Mouse (Mus musculus): ENCODE results near the gene Stard13.

The Stard13 gene

DNA sequence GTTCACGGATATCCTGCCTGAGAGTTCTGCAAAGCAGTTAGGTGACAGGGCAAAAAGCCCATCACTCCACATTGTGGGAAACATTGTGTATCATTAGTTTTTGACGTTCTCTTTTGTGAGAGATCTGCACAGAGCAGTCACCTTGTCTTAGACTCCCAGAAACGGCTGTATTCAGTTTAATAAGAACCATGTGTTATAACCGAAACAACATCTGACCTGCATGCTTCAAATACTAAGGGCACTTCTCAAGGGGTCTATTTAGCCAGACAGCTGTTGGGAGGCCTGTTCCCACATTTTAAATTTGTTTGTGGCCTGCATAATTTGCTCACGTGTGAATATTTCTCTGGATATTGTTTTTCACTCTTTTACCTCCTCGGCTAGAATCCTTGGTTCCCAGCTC lies 162.7 kb downstream of the Stard13 start:
- ATAC-seq (ENCODE audit: insufficient number of reproducible peaks, low FRiP score, low TSS enrichment), result no peak

DNA sequence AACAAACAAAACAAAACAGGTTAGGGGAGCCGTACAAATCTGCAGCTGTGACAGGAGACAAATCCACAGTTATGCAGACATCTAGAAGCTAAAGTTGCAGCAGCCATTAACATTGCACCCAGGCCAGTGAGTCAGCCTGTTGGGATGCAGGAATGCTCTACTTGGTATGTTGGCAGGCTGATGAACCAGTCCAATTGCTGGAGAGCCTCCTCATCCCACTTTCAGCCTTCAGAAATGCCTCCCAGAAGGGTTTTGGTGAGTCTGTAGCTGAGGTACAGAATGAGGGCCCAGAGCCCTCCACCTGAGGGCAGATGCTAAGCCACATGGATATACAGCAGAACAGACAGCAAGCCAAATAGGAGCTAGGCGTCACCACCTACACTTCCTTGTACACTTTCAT lies 164.1 kb downstream of the Stard13 start:
- ATAC-seq (ENCODE audit: insufficient number of reproducible peaks, low FRiP score, low TSS enrichment), result no peak

DNA sequence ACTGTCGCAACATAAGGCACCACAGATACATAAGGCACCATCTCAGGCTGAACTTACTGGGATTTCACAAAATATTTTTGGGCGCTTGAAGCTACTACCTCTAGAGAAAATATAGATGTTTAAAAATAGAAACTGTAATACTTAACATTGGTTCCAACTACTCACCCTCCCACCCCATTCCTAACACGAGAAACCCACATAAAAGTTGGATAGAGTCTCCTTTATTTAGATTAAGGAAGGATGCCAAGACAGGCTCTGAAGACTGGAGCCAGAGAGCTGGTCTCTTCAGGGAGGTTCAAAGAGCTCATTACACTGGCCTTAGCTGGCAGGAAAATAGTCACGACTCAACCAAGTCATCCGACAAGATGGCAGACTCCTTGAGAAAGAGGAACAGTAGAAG lies 167.6 kb downstream of the Stard13 start:
- ATAC-seq (ENCODE audit: insufficient number of reproducible peaks, low FRiP score, low TSS enrichment), result no peak

DNA sequence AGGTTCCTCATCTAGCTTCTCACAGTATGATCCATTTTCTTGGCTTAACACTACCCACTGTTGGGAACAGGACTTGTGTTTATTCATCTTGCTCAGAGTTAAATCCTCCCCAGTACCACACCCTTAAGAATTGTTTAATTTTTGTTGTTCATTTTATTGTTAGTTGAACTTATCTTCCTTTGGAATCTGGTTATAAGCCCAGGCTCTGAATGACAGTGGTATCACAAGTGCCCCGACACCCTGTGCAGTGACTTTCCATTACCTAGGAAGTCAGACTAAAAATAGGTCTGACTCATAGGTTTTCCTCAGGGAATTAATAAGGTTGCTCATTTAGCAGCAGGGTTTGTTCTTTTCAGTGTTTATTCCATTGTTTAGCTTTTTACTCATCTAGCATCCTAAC lies 168.4 kb downstream of the Stard13 start:
- ATAC-seq (ENCODE audit: insufficient number of reproducible peaks, low FRiP score, low TSS enrichment), result no peak

GRCm38 (mm10) chr5:151061942-151062341 lies 171.7 kb downstream of the Stard13 start:
- ATAC-seq (ENCODE audit: insufficient number of reproducible peaks, low FRiP score, low TSS enrichment), result no peak

- ATAC-seq (ENCODE audit: insufficient number of reproducible peaks, low FRiP score, low TSS enrichment), result no peak
These were observed 173.2 kb downstream of the Stard13 start for GRCm38 (mm10) chr5:151060476-151060875.

GRCm38 (mm10) chr5:151059772-151060171 lies 173.9 kb downstream of the Stard13 start:
- no peak for ATAC-seq (ENCODE audit: insufficient number of reproducible peaks, low FRiP score, low TSS enrichment)

- ATAC-seq (ENCODE audit: insufficient number of reproducible peaks, low FRiP score, low TSS enrichment), result no peak
These were observed 174.3 kb downstream of the Stard13 start for GRCm38 (mm10) chr5:151059352-151059751.

DNA sequence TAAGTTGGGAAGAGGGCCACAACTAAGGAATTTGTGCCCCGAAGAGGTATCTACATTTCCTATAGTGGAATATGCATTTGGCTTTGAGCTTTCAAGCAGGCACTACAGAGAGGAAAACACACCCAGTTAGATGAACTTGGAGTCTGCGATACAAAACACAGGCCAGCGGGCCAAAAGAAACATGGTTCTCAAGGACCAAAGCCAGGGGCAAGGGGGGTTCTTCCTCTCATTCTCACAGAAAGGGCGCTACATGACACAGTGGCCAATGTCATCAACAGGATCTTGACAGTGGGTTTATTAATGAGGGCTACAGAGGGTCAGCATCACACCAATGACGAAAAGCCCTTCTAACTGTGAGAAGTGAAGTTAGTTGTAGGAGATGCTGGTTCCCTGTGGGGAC lies 175.9 kb downstream of the Stard13 start:
- ATAC-seq (ENCODE audit: insufficient number of reproducible peaks, low FRiP score, low TSS enrichment), result no peak

DNA sequence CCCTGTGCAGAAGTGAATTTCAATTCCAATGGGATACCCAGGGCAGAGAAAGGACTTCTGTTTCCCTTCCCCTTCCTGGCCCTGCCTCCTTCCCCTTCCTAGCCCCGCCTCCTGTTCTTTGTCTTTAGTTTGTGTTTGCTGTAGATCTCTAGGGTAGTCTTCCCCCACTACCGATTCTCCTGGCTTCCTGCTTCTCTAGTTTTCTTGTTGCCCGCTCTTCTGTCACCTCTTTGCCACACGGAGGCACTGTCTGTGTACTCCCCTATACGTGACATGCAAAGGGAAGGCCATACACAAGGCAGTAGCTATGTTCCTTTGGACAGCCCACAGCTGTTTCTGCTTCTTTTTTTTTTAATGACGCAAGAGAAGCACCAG lies 176.7 kb downstream of the Stard13 start:
- no peak for ATAC-seq (ENCODE audit: insufficient number of reproducible peaks, low FRiP score, low TSS enrichment)

- ATAC-seq (ENCODE audit: insufficient number of reproducible peaks, low FRiP score, low TSS enrichment), result no peak
These were observed 177.2 kb downstream of the Stard13 start for GRCm38 (mm10) chr5:151056255-151056919.

DNA sequence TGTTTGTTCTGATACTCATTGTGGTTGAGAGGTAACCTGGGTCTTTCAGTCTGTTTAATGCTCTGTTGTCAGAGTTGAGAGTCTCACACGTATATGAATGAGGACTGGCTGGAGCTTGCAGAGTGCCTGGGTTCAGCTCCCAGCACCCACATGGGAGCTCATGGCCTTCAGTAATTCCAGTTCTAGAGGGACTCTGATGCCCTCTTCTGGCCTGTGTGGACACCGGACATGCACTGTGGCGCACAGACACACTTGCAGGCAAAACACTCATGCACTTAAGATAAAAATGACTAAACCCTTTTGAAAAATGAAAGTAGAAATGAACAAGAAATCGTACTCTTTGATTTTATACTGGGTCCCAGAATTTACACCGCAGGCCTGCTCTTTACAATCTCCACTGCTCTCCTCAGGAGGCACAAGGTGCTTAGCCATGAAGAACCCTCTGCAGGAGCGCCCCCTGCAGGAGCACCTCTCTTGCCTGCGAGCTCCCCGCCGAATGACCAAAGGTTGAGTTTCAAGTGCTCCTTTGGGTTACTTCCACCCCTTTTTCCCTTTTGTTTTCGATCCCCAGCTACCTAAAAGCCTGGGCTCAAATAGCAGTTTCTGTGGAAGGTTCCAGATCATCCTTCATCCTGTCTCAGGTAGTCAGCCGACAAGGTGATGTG lies 178.1 kb downstream of the Stard13 start:
- ATAC-seq (ENCODE audit: insufficient number of reproducible peaks, low FRiP score, low TSS enrichment), result no peak

DNA sequence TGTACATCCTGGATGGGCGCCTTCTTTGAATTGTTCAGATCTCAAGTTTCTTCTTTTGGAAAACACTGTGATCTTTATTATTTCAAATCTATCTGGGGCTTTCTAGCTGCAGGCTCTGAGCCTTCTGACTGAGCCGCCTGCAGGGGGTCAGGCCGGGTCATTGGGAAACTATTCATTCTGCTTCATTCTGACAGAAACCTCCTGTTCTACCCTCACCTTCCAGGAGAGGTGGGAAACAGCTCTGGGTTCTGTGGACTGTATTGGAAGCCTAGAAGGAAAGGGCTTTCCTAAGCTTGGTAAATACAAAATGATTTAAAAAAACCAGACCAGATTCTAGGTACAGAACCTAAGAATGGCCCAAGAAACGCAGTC lies 178.9 kb downstream of the Stard13 start:
- no peak for ATAC-seq (ENCODE audit: insufficient number of reproducible peaks, low FRiP score, low TSS enrichment)

- ATAC-seq (ENCODE audit: insufficient number of reproducible peaks, low FRiP score, low TSS enrichment), result no peak
These were observed 179.4 kb downstream of the Stard13 start for GRCm38 (mm10) chr5:151054100-151054742.

DNA sequence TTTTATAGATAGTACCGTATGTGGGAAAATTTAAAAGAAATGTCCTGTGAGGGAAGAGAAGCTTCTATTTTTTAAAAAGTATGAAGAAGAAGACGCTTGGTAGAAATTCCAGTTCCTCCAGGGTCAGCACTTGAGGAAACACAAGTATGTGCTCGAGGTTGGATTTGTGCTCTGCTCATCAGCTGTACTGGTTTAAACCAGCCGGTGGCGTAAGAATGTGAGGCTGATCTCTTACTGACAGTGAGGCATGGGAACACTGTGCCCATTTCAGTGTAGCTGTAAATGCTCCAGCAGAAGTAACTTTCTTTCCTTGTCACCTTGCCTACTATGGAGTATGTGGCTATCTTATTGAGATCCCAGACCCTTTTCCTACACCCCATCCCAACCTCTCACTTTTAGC lies 180.4 kb downstream of the Stard13 start:
- ATAC-seq (ENCODE audit: insufficient number of reproducible peaks, low FRiP score, low TSS enrichment), result no peak

DNA sequence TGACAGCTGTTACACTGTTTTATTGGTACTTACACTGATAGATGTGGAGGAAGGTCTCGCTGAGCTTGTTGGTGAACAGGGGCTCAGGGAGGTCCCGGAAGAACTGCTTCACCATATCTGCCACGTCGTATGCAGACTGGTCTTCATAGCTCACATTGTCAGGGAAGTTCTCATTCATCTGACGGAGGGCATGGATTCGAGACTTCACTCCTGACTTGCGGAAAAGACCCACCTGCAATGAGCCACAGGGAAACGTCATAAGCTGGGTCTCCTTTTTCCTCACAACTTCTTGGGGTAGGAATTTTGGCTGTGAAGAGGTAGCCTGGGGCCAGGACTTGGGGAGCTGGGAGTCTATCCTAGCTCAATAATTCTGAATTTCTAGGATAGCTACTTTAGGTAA lies 181.3 kb downstream of the Stard13 start:
- ATAC-seq (ENCODE audit: insufficient number of reproducible peaks, low FRiP score, low TSS enrichment), result no peak

DNA sequence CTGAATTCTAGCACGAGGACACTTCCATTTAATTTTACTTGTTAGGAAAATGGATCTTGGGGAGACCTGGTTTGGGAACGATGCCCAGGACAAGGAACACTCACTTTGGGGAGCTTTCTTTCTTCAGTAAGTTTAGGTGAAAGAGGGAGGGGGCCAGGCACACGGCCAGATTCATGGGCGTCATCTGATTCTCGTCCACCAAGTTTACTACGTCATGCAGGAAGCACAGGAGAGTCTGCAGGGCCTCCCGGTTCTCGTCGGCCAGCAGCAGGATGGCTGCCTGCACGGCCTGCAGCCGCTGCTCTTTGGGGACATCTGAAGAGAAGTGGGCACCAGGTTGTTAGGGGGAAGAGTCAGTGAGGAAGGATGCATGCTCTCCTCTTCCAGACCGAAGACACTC lies 186.1 kb downstream of the Stard13 start:
- no peak for ATAC-seq (ENCODE audit: insufficient number of reproducible peaks, low FRiP score, low TSS enrichment)

GRCm38 (mm10) chr5:151046917-151047316 lies 186.7 kb downstream of the Stard13 start:
- ATAC-seq (ENCODE audit: insufficient number of reproducible peaks, low FRiP score, low TSS enrichment), result no peak

- no peak for ATAC-seq (ENCODE audit: insufficient number of reproducible peaks, low FRiP score, low TSS enrichment)
These were observed 187.5 kb downstream of the Stard13 start for GRCm38 (mm10) chr5:151046131-151046530.

GRCm38 (mm10) chr5:151042911-151043310 lies 190.7 kb downstream of the Stard13 start:
- no peak for ATAC-seq (ENCODE audit: insufficient number of reproducible peaks, low FRiP score, low TSS enrichment)

DNA sequence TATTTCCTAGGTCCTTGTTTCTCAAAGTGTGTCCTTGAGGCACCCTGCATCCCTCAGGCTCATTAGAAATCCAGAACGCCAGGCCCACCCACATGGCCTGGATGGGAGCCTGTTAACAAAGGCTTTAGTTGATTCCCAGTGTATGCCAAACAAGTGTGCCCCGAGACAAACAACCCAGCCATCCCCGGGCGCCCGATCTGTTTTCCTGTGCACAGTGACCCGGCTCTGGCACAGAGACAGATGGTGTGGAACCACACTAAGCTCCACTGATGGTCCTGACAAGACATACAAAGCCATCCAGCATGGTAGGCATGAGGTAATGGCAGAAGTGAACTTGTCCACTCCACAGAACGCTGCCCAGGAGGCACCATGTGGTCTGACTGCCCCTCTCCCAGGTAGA lies 195.8 kb downstream of the Stard13 start:
- 0 out of 2 replicates have a peak, but pooled peaks have one; percentile 40 for ATAC-seq (ENCODE audit: insufficient number of reproducible peaks, low FRiP score, low TSS enrichment)
